Mouse (Mus musculus) forebrain, embryonic 11.5 days (tissue): ENCODE data around the gene Tead1. TPM values are rescaled to one million over a fixed set of nuclear protein-coding genes. Genes with fewer than 3 reads are reported as not detected.
A peak's percentile ranks its signal among the peaks of the same experiment; 100 is the strongest.

ENCODE experiments used
- ATAC-seq: fragments of 200-750 bp; cut with Nextera tagmentation; replicated peaks from 2 replicates; pipeline ENCODE4 v1.8.0; 2017; ENCODE audit warnings: moderate TSS enrichment; ENCODE audit not compliant: low FRiP score
- DNase-seq: peaks from one replicate; pipeline ENCODE4 v3.0.0-alpha.2; 2017; ENCODE audit warnings: low spot score
- H3K27ac ChIP-seq: fragments of 300-500 bp; sonication (generic); 2 replicates; pipeline ENCODE4 v1.5.1; 2014; ENCODE audit warnings: low read depth, low read length
- H3K27me3 ChIP-seq: fragments of 300-500 bp; sonication (generic); 2 replicates; pipeline ENCODE4 v1.6.1; 2014; ENCODE audit warnings: mild to moderate bottlenecking, low read length, mixed read lengths; ENCODE audit not compliant: control insufficient read depth, insufficient read depth
- H3K36me3 ChIP-seq: fragments of 300-500 bp; sonication (generic); 2 replicates; pipeline ENCODE4 v1.6.1; 2014; ENCODE audit warnings: mild to moderate bottlenecking, low read length, moderate library complexity, mixed read lengths; ENCODE audit not compliant: control insufficient read depth, insufficient read depth
- H3K4me1 ChIP-seq: fragments of 300-500 bp; sonication (generic); replicated peaks from 2 replicates; pipeline ENCODE4 v1.6.1; 2014; ENCODE audit warnings: low read length, mixed read lengths; ENCODE audit not compliant: control insufficient read depth, insufficient read depth
- H3K4me2 ChIP-seq: fragments of 300-500 bp; sonication (generic); 2 replicates; pipeline ENCODE4 v1.6.1; 2014; ENCODE audit warnings: low read depth, mild to moderate bottlenecking, low read length, moderate library complexity, mixed read lengths; ENCODE audit not compliant: severe bottlenecking
- H3K4me3 ChIP-seq: fragments of 300-500 bp; sonication (generic); 2 replicates; pipeline ENCODE4 v1.5.1; 2014; ENCODE audit warnings: low read depth, low read length
- H3K9ac ChIP-seq: fragments of 300-500 bp; sonication (generic); 2 replicates; pipeline ENCODE4 v1.6.1; 2014; ENCODE audit warnings: low read length
- H3K9me3 ChIP-seq: fragments of 300-500 bp; sonication (generic); 2 replicates; pipeline ENCODE4 v1.6.1; 2016; ENCODE audit warnings: low read length, mixed read lengths; ENCODE audit not compliant: control insufficient read depth
- WGBS: fragments of 180-500 bp; shearing (Covaris S2); extraction: QIAGEN DNeasy Blood & Tissue Kit; methylation state at CpG from one replicate; pipeline ENCODE4 v1.1.7; 2014; 5-methylcytosine and 5-hydroxymethylcytosine counted together
- polyA plus RNA-seq: library from polyadenylated mRNA; unstranded; fragments of >200 nt; fragmentation: Nextera tagmentation; extraction: Ambion mirVana; gene quantifications from 2 replicates; pipeline ENCODE4 v1.2.1, GENCODE M21; 2014

Tead1 gene
- polyA plus RNA-seq, 1 experiment from 2014 or later, result 24.9 TPM

GRCm38 (mm10) chr7:112909164-112909563, 230.0 kb downstream of the Tead1 start:
- Histone ChIP-seq H3K9ac (no peak overlapping the region), H3K27me3 (no peaks in the 10 kb centered on the region), H3K4me3 (no peak overlapping the region), H3K4me1 (no peaks in the 10 kb centered on the region), H3K9me3 (no peaks in the 10 kb centered on the region), H3K27ac (no peak overlapping the region), H3K36me3 (no peaks in the 10 kb centered on the region), H3K4me2 (no peak overlapping the region)
- ATAC-seq (no peak), DNase-seq (no peak)
- WGBS, result 88% methylated on average over 10 of the region's 10 CpGs

- WGBS, result 82% methylated on average over 3 of the region's 3 CpGs
- ATAC-seq, result no peak
- no peaks in the 10 kb centered on the region for H3K9me3 ChIP-seq
- no peak overlapping the region for H3K9ac ChIP-seq
- H3K4me2 ChIP-seq, result no peak overlapping the region
- no peak overlapping the region for H3K27ac ChIP-seq
- no peak for DNase-seq
- H3K4me1 ChIP-seq, result no peaks in the 10 kb centered on the region; the same call in 1 of the 2 replicates
- H3K36me3 ChIP-seq, result no peaks in the 10 kb centered on the region
- H3K27me3 ChIP-seq, result no peaks in the 10 kb centered on the region
- no peak overlapping the region for H3K4me3 ChIP-seq
Measured at GRCm38 (mm10) chr7:112912969-112913368, 233.9 kb downstream of the Tead1 start.

- no peak overlapping the region for H3K9ac ChIP-seq
- no peak overlapping the region for H3K4me3 ChIP-seq
- peaks cover 4% of the 10 kb centered on the region; the same call in 1 of the 2 replicates for H3K4me1 ChIP-seq
- no peak overlapping the region for H3K4me2 ChIP-seq
- H3K36me3 ChIP-seq, result no peaks in the 10 kb centered on the region
- ATAC-seq, result no peak
- no peaks in the 10 kb centered on the region for H3K27me3 ChIP-seq
- DNase-seq, result no peak
- H3K27ac ChIP-seq, result no peak overlapping the region
- 86% methylated on average over 4 of the region's 4 CpGs for WGBS
- H3K9me3 ChIP-seq, result no peaks in the 10 kb centered on the region
Measured at GRCm38 (mm10) chr7:112915571-112915970, 236.5 kb downstream of the Tead1 start.

- Histone ChIP-seq H3K27ac (no peak overlapping the region), H3K9me3 (no peaks in the 10 kb centered on the region), H3K4me2 (no peak overlapping the region), H3K4me1 (peaks cover 5% of the 10 kb centered on the region; the same call in 1 of the 2 replicates), H3K9ac (no peak overlapping the region), H3K36me3 (no peaks in the 10 kb centered on the region), H3K27me3 (no peaks in the 10 kb centered on the region), H3K4me3 (no peak overlapping the region)
- DNase-seq, result no peak
- WGBS, result 69% methylated on average over 10 of the region's 10 CpGs
- ATAC-seq, result no peak
Measured at GRCm38 (mm10) chr7:112917613-112918278, 238.6 kb downstream of the Tead1 start.

- no peaks in the 10 kb centered on the region for H3K9me3 ChIP-seq
- WGBS, result 60% methylated on average over 22 of the region's 22 CpGs
- DNase-seq, result no peak
- H3K27me3 ChIP-seq, result no peaks in the 10 kb centered on the region
- no peak overlapping the region for H3K4me3 ChIP-seq
- ATAC-seq, result no peak
- H3K4me2 ChIP-seq, result no peak overlapping the region
- H3K36me3 ChIP-seq, result no peaks in the 10 kb centered on the region
- no peak overlapping the region for H3K27ac ChIP-seq
- peaks cover 7% of the 10 kb centered on the region; the same call in 1 of the 2 replicates for H3K4me1 ChIP-seq
- H3K9ac ChIP-seq, result no peak overlapping the region; the same call in 1 of the 2 replicates
Measured at GRCm38 (mm10) chr7:112918279-112918991, 239.3 kb downstream of the Tead1 start.

- peaks cover 7% of the 10 kb centered on the region; the same call in 1 of the 2 replicates for H3K4me1 ChIP-seq
- H3K4me2 ChIP-seq, result no peak overlapping the region
- H3K9me3 ChIP-seq, result no peaks in the 10 kb centered on the region
Measured at GRCm38 (mm10) chr7:112919845-112920244, 240.7 kb downstream of the Tead1 start.

GRCm38 (mm10) chr7:112922801-112923200, 243.7 kb downstream of the Tead1 start:
- H3K9me3 ChIP-seq, result no peaks in the 10 kb centered on the region
- H3K4me3 ChIP-seq, result no peak overlapping the region
- H3K4me2 ChIP-seq, result no peak overlapping the region
- no peak for DNase-seq
- H3K27ac ChIP-seq, result no peak overlapping the region
- 30% methylated on average over 4 of the region's 4 CpGs for WGBS
- H3K9ac ChIP-seq, result no peak overlapping the region
- H3K27me3 ChIP-seq, result no peaks in the 10 kb centered on the region
- no peak for ATAC-seq
- H3K4me1 ChIP-seq, result peaks cover 7% of the 10 kb centered on the region; the same call in 1 of the 2 replicates
- no peaks in the 10 kb centered on the region for H3K36me3 ChIP-seq

More at GRCm38 (mm10) chr7:112919845-112920244, 240.7 kb downstream of the Tead1 start:
- Histone ChIP-seq H3K36me3 (no peaks in the 10 kb centered on the region), H3K9ac (no peak overlapping the region), H3K27ac (no peak overlapping the region), H3K27me3 (no peaks in the 10 kb centered on the region), H3K4me3 (no peak overlapping the region)
- ATAC-seq (no peak), DNase-seq (peak; percentile 73)
- WGBS, result 3% methylated on average over 4 of the region's 4 CpGs

GRCm38 (mm10) chr7:112923712-112924111, 244.6 kb downstream of the Tead1 start:
- H3K4me3 ChIP-seq, result no peak overlapping the region
- 78% methylated on average over 3 of the region's 3 CpGs for WGBS

More at GRCm38 (mm10) chr7:112923712-112924111, 244.6 kb downstream of the Tead1 start:
- no peak for ATAC-seq
- DNase-seq, result no peak
- H3K9ac ChIP-seq, result no peak overlapping the region
- H3K4me2 ChIP-seq, result no peak overlapping the region
- no peaks in the 10 kb centered on the region for H3K36me3 ChIP-seq
- no peaks in the 10 kb centered on the region for H3K27me3 ChIP-seq
- H3K9me3 ChIP-seq, result no peaks in the 10 kb centered on the region
- H3K27ac ChIP-seq, result no peak overlapping the region
- H3K4me1 ChIP-seq, result peaks cover 3% of the 10 kb centered on the region; the same call in 1 of the 2 replicates
